Mouse (Mus musculus) spleen, adult 2 months (tissue): ENCODE results near the gene Tfpi2.

Experiments
- CTCF ChIP-seq: fragments of 200-500 bp; IDR thresholded peaks from 2 replicates; pipeline ENCODE4 v1.5.1; 2011; ENCODE audit warnings: mild to moderate bottlenecking, inconsistent platforms; ENCODE audit not compliant: insufficient read depth, insufficient read length, insufficient replicate concordance; ENCODE audit errors: extremely low read depth
- POLR2A ChIP-seq: fragments of 200-500 bp; IDR thresholded peaks from 2 replicates; pipeline ENCODE4 v1.6.1; 2011; ENCODE audit warnings: low read depth, low read length, inconsistent platforms

- TF ChIP-seq POLR2A (no peak), CTCF (no peak)
Measured at GRCm38 (mm10) chr6:4004808-4005207, 16.1 kb upstream of the Tfpi2 start.
